Mouse (Mus musculus) forebrain, embryonic 16.5 days (tissue): ENCODE measurements at regions not wholly inside any gene's neighbourhood (a gene's known extent, or its start where the extent isn't known, plus 50 kb on each side); places are given as distances from the start of the nearest gene placed in this dataset.

Experiments used
- ATAC-seq: fragments of 200-750 bp; cut with Nextera tagmentation; 2 replicates; pipeline ENCODE4 v1.8.0; 2017; ENCODE audit warnings: mild to moderate bottlenecking, moderate library complexity
- H3K27ac ChIP-seq: fragments of 300-500 bp; sonication (generic); 2 replicates; pipeline ENCODE4 v1.5.1; 2014; ENCODE audit warnings: low read length, control low read depth
- H3K27me3 ChIP-seq: fragments of 300-500 bp; sonication (generic); replicated peaks from 2 replicates; pipeline ENCODE4 v1.6.1; 2014; ENCODE audit warnings: low read length; ENCODE audit not compliant: control insufficient read depth, insufficient read depth
- H3K36me3 ChIP-seq: fragments of 300-500 bp; sonication (generic); 2 replicates; pipeline ENCODE4 v1.6.1; 2014; ENCODE audit not compliant: control insufficient read depth, insufficient read depth
- H3K4me1 ChIP-seq: fragments of 300-500 bp; sonication (generic); replicated peaks from 2 replicates; pipeline ENCODE4 v1.6.1; 2014; ENCODE audit warnings: low read length; ENCODE audit not compliant: control insufficient read depth, insufficient read depth
- H3K4me2 ChIP-seq: fragments of 300-500 bp; sonication (generic); 2 replicates; pipeline ENCODE4 v1.6.1; 2014; ENCODE audit warnings: mild to moderate bottlenecking, low read length, control low read depth
- H3K4me3 ChIP-seq: fragments of 300-500 bp; sonication (generic); replicated peaks from 2 replicates; pipeline ENCODE4 v1.5.1; 2014; ENCODE audit warnings: mild to moderate bottlenecking, low read length, control low read depth
- H3K9ac ChIP-seq: fragments of 300-500 bp; sonication (generic); replicated peaks from 2 replicates; pipeline ENCODE4 v1.6.1; 2014; ENCODE audit warnings: low read depth, low read length, control low read depth
- H3K9me3 ChIP-seq: fragments of 300-500 bp; sonication (generic); 2 replicates; pipeline ENCODE4 v1.6.1; 2016; ENCODE audit warnings: low read length; ENCODE audit not compliant: control insufficient read depth
- WGBS: fragments of 180-500 bp; shearing (Covaris S2); extraction: QIAGEN DNeasy Blood & Tissue Kit; methylation state at CpG from one replicate; pipeline ENCODE4 v1.1.7; 2014; 5-methylcytosine and 5-hydroxymethylcytosine counted together

DNA sequence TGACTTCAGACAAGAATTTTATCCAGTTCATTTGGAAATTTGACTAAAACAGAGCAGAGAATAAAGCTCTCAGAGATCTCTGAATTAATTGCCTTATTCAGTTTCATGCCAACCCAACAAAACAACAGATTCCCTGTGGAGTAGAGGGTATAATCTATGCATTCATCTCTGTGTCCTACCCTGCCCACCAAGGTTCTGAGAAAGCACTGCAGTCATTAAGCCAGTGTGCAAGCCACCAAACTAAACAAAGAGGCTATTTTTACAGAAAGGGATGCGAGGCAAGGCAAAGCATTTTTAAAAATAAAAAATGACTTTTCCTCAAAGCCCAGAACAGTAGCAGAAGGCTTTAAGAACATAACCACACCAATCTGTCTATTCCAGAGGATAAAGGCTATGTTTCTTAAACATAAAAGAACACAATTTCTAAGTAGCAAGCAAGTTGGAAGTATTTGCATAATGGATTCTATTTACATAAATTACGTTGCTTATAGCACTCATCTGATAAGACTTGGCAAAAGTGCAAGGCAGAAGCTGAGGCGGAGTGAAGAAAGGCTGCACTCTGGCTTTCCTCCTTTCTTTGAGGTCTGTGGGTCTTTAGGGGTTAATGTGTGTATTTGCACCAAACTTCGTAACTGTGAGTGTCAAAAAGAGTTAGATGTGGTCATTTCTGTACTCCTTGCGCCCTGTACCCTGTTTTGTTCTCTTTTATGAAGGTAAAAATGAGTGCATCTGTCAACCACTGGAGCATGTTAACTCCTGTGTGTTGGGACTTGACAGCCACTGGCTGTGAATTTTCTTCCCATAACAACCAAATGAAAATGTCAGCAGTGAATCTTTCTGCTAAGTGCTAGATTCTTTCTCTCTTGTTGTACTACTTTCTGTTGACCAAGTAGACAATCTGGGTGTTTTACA is 430.6 kb upstream of the Igfbp7 start:
- H3K4me1 ChIP-seq: peaks cover 7% of the 10 kb centered on the region
- H3K27ac ChIP-seq: peak overlapping the region; percentile 76
- H3K9ac ChIP-seq: no peak overlapping the region
- no peaks in the 10 kb centered on the region for H3K27me3 ChIP-seq
- no peaks in the 10 kb centered on the region for H3K36me3 ChIP-seq
- WGBS: 15% methylated on average over 5 of the region's 5 CpGs
- peak; percentile 89 for ATAC-seq
- H3K4me3 ChIP-seq: no peak overlapping the region
- H3K4me2 ChIP-seq: peak overlapping the region; percentile 12; the same call in 1 of the 2 replicates
- no peaks in the 10 kb centered on the region for H3K9me3 ChIP-seq

DNA sequence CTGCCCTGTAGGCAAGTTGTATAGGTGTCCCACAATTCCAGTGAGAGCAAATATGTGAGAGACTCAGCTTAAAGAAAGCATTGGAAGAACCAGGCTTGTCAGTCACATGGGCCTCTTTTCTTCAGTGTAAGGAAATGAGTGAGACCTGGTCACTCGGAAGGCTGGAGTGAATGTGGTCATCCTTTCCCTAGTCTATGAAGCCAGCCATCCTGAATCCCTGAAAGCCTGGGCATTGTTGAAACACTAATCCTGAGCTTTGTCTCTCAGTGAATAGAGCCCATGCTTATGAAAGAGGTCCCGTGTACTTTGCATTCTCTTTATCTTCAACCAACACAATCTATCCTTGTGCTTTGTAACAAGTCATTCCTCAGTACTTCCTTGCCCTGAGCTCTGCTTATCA is 420.1 kb upstream of the Igfbp7 start:
- Histone ChIP-seq H3K9me3 (peaks cover 7% of the 10 kb centered on the region; the same call in 1 of the 2 replicates), H3K4me3 (no peak overlapping the region), H3K4me2 (no peak overlapping the region), H3K4me1 (0 out of 2 replicates have a peak, but pooled peaks cover 2% of the 10 kb centered on the region), H3K36me3 (no peaks in the 10 kb centered on the region), H3K9ac (no peak overlapping the region), H3K27ac (no peak overlapping the region), H3K27me3 (no peaks in the 10 kb centered on the region)
- WGBS: 20% methylated on average over 2 of the region's 2 CpGs
- ATAC-seq: no peak

DNA sequence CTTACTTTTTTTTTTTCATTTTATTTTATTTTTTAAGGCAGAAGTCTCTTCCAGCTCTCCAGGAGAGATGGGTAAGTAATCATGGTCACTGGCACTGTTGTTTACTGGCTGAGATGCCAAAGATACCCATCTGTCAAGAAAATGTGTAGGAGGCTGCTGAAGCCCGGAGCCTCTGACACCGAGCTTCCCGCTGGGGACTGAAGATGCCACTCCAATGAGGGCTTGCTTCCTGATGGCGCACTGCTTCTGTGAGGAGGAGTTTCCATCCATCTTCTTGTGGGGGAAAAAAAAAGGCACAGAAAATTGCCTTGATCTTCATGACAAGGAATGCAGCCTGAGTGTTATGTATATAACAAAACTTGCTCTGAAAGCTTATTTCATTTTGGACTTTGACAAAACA is 418.2 kb upstream of the Igfbp7 start:
- H3K36me3 ChIP-seq: no peaks in the 10 kb centered on the region
- H3K4me2 ChIP-seq: no peak overlapping the region
- WGBS: 89% methylated on average over 4 of the region's 4 CpGs
- no peak for ATAC-seq
- no peak overlapping the region for H3K9ac ChIP-seq
- peaks cover 7% of the 10 kb centered on the region; the same call in 1 of the 2 replicates for H3K9me3 ChIP-seq
- no peaks in the 10 kb centered on the region for H3K27me3 ChIP-seq
- H3K4me1 ChIP-seq: no peaks in the 10 kb centered on the region
- no peak overlapping the region for H3K27ac ChIP-seq
- no peak overlapping the region for H3K4me3 ChIP-seq

DNA sequence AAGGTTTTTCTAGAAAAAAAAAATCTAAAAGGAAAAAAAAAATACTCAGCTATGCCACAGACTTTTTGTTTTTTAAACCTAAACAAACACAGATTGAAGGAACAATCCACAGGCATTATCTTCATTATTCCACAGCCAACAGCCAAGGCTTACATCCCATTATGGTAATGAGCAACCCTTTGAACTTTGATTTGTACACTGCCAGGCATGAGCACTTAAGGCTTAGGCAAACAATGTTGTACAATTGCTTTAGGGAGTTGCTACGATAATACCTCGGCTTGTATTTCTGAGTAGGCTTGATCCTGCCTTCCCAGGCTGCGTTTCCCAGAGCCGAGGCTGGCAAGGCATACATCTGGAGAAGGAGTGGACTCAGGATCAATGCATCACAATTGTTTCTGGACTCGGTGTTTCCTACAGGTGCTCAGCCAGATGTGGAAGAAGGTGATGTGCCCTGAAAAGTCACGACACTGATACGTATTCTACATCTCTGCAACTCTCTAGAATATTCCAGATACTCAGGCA is 409.0 kb upstream of the Igfbp7 start:
- Histone ChIP-seq H3K4me1 (peaks cover 3% of the 10 kb centered on the region; the same call in 1 of the 2 replicates), H3K36me3 (no peaks in the 10 kb centered on the region), H3K9ac (no peak overlapping the region), H3K4me3 (no peak overlapping the region), H3K27ac (no peak overlapping the region), H3K27me3 (0 out of 2 replicates have a peak, but pooled peaks cover 3% of the 10 kb centered on the region), H3K9me3 (no peaks in the 10 kb centered on the region), H3K4me2 (no peak overlapping the region)
- 39% methylated on average over 7 of the region's 7 CpGs for WGBS
- peak; percentile 49 for ATAC-seq

DNA sequence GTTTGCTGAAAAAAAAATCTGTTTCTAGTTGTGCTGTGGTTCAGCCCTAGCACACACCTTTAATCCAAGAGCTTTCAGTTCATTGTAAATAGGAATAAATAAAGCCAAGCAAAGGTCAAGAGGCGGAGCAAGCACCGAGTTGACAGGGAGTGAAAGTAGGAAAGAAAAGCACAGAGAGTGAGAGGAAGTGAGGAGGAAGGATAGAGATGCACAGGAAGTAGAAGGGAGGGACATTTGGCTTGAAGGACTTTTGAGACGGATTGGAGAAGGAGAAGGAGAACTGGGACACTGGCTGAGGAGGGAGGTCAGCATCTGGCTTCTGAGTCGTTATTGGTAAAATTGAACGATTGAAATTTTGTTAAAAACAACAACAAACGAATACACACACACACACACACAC is 402.0 kb upstream of the Igfbp7 start:
- no peak overlapping the region for H3K9ac ChIP-seq
- no peaks in the 10 kb centered on the region for H3K36me3 ChIP-seq
- H3K27ac ChIP-seq: no peak overlapping the region
- ATAC-seq: no peak
- no peaks in the 10 kb centered on the region for H3K9me3 ChIP-seq
- no peak overlapping the region for H3K4me3 ChIP-seq
- 80% methylated on average over 6 of the region's 6 CpGs for WGBS
- H3K4me1 ChIP-seq: peaks cover 23% of the 10 kb centered on the region
- H3K4me2 ChIP-seq: no peak overlapping the region
- H3K27me3 ChIP-seq: no peaks in the 10 kb centered on the region

DNA sequence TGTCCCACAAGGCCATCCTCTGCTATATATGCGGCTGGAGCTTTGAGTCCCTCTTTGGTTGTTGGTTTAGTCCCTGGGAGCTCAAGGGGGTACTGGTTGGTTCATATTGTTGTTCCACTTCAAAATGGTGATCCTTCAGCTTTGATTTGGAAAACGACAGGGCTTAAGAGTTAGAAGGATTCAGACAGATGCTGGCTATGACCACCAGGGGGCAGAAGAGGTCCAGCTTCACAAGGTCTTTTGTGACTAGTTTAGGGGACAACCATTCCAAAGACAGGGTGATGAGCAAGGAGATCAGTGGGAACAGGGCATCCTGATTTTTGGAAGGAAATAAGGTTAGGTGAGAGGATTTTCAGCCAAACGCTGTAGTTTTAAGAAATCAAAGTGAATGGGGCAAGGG is 399.9 kb upstream of the Igfbp7 start:
- Histone ChIP-seq H3K27ac (0 out of 2 replicates have a peak overlapping the region, but pooled peaks have one; percentile 37), H3K4me3 (no peak overlapping the region), H3K9ac (no peak overlapping the region), H3K27me3 (no peaks in the 10 kb centered on the region; the same call in 1 of the 2 replicates), H3K4me1 (peaks cover 28% of the 10 kb centered on the region), H3K36me3 (no peaks in the 10 kb centered on the region), H3K4me2 (no peak overlapping the region), H3K9me3 (no peaks in the 10 kb centered on the region)
- no peak for ATAC-seq
- WGBS: 29% methylated on average over 3 of the region's 3 CpGs

DNA sequence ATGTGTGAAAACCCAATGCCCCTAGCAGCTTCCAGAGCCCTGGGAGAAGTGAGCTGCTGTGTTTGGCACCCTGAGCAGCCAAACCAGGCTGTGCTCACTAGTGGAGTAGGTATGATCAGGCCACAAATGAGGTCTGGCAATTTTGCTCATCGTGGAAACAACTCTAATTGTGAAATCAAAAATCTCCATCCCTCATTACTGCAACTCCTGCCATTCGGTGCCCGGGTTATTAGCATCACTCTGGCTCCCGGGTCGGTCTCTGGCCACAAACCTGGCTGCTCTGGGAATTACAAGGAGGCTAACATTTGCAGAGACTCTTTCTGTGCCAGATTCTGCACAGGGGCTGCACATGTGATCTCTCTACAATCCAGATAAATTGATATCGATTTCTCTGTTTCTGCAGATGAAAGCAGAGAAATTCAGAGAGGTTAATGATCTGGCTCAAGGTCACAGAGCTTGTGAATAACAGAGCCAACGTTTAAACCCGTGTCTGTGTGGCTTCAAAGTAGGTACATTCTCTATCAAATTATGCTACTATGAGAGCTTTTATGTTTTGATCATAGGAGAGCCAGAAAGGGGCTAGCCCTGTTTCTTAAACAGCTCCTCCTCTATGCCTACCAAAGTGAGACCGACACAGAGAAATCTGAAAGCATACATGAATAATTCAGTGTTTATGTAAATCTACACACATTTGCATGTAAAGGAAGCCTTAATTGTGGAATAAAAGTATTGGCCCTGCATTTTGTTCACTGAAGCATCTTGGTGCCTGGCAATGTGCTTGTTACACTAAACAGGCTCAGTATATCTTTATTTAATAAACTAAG is 398.7 kb upstream of the Igfbp7 start:
- H3K36me3 ChIP-seq: no peaks in the 10 kb centered on the region
- peak; percentile 86 for ATAC-seq

DNA sequence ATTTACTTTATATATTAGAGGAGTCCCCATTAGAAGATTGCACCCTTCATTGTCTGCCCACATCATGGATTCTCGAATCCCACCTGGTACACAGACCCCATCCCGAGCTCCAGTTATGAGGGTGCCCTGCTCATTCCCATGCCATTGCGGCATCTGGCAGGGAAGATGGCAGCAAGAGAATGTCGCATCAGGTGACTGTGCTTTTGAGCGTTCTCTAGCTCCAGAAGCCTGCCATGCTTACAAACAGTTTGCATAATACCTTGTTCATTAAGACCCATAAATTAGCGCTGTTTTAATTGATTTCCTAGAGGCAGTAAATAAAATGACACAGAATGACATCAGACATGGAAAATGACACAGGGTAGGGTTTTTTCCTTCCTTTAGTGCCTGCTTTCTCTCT is 398.0 kb upstream of the Igfbp7 start:
- Histone ChIP-seq H3K27me3 (peaks cover 5% of the 10 kb centered on the region), H3K4me2 (no peak overlapping the region; the same call in 1 of the 2 replicates), H3K4me3 (no peak overlapping the region), H3K9ac (no peak overlapping the region), H3K27ac (peak overlapping the region; percentile 70), H3K36me3 (no peaks in the 10 kb centered on the region), H3K9me3 (no peaks in the 10 kb centered on the region), H3K4me1 (peaks cover 28% of the 10 kb centered on the region)
- WGBS: 42% methylated on average over 6 of the region's 6 CpGs
- ATAC-seq: peak; percentile 48

More for the DNA sequence above, 398.7 kb upstream of the Igfbp7 start:
- WGBS: 10% methylated on average over 9 of the region's 9 CpGs
- H3K4me1 ChIP-seq: peaks cover 28% of the 10 kb centered on the region
- peak overlapping the region; percentile 72 for H3K27ac ChIP-seq
- no peaks in the 10 kb centered on the region for H3K9me3 ChIP-seq
- peaks cover 5% of the 10 kb centered on the region for H3K27me3 ChIP-seq
- 0 out of 2 replicates have a peak overlapping the region, but pooled peaks have one; percentile 1 for H3K9ac ChIP-seq
- no peak overlapping the region for H3K4me3 ChIP-seq
- peak overlapping the region; percentile 37 for H3K4me2 ChIP-seq

DNA sequence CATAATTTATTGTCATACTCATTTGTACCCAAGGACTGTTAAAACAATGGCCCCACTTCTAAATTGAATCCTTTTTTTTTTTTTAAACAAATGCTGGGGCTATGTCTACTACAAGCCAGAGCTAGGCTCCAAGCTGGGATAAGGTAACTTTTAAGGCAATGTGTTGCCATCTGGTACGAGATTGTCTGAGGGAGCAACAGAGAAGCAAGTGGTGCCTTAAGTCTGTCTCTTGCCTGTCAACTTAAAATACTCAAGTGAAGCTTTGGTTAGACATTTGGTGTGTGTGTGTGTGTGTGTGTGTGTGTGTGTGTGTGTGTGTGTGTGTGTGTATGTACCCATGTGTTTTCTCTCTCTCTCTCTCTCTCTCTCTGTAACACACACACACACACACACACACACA is 397.5 kb upstream of the Igfbp7 start:
- H3K27me3 ChIP-seq: peaks cover 5% of the 10 kb centered on the region
- no peak overlapping the region; the same call in 1 of the 2 replicates for H3K27ac ChIP-seq
- no peak overlapping the region for H3K4me3 ChIP-seq
- H3K9ac ChIP-seq: no peak overlapping the region
- no peaks in the 10 kb centered on the region for H3K36me3 ChIP-seq
- no peak overlapping the region for H3K4me2 ChIP-seq
- ATAC-seq: no peak
- no peaks in the 10 kb centered on the region for H3K9me3 ChIP-seq
- peaks cover 28% of the 10 kb centered on the region for H3K4me1 ChIP-seq
- WGBS: 61% methylated on average over 1 of the region's 1 CpGs
